ENCODE assay signal across 38 mouse cellular contexts in the genomic region with DNA sequence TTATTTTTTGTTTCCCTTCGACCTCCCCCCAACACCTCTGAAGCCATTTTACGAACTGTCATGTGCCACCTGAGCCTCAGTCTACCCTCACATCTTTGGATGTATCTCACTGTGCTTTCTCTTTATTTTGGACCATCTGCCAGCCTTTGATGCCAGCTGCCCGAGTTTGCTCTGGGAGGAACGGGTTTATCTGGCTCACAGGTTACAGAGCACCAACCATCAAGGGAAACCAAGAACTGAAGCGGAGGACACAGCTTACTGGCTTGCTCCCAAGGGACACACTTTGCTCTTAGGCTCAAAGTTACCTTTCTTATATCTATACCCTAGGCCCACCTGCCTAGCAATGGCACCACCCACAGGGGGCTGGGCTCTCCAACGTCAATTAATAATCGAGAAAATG. TPM values are rescaled to one million over a fixed set of nuclear protein-coding genes. Genes with fewer than 3 reads are reported as not detected.
"Had no signal": no experiment of that assay in that cellular context is flagged by ENCODE, and none has a peak within 500 bp of the region (broad histone marks: within the 10 kb centered on the region; RNA-seq: fewer than 3 reads in every experiment).

No protein-coding gene starts in this region.

- ATAC-seq: hindbrain, embryonic 16.5 days; intestine, postnatal 0 days; liver, postnatal 0 days had no signal

- H3K27me3 ChIP-seq: limb, embryonic 12.5 days; liver, embryonic 13.5 days; liver, embryonic 15.5 days had no signal

- DNase-seq: gastrocnemius, postnatal 14 days; gastrocnemius, postnatal 36 days; heart, adult 18-20 months; heart, postnatal 36 days; kidney, adult 18-20 months; kidney, adult 8-10 months; kidney, postnatal 10 days; kidney, postnatal 25 days; kidney, postnatal 4 days; liver; liver, embryonic 13.5 days; liver, postnatal 0 days had no signal

- H3K4me3 ChIP-seq: heart, embryonic 10.5 days; heart, embryonic 12.5 days; layer of hippocampus, adult 2 months; left cerebral cortex, adult 2 months; limb, embryonic 10.5 days; limb, embryonic 12.5 days; liver, embryonic 13.5 days; liver, embryonic 15.5 days had no signal

- H3K9me3 ChIP-seq: heart, embryonic 10.5 days; limb, embryonic 10.5 days; limb, embryonic 12.5 days; liver, embryonic 13.5 days; liver, embryonic 15.5 days had no signal

- H3K9ac ChIP-seq: heart, embryonic 12.5 days; hindbrain, embryonic 14.5 days; limb, embryonic 12.5 days; liver, embryonic 13.5 days; liver, embryonic 15.5 days; liver, postnatal 0 days had no signal

- H3K4me1 ChIP-seq: heart, embryonic 10.5 days; heart, embryonic 12.5 days; limb, embryonic 10.5 days; limb, embryonic 12.5 days; liver, embryonic 13.5 days; liver, embryonic 15.5 days had no signal

- H3K27ac ChIP-seq: heart, embryonic 10.5 days; hindbrain, embryonic 14.5 days; left cerebral cortex, adult 2 months; limb, embryonic 10.5 days; limb, embryonic 12.5 days; liver, embryonic 13.5 days; liver, embryonic 15.5 days had no signal

- H3K4me2 ChIP-seq: heart, embryonic 12.5 days; hindbrain, embryonic 14.5 days; limb, embryonic 12.5 days; liver, embryonic 11.5 days; liver, embryonic 13.5 days; liver, embryonic 15.5 days had no signal

RNA-seq across cellular contexts. Expression of a gene that starts 34.3 kb away (rescaled TPM):
- total RNA-seq: gastrocnemius, adult 18-20 months; gastrocnemius, adult 8-10 months; gastrocnemius, postnatal 14 days; gastrocnemius, postnatal 36 days; heart, adult 18-20 months; heart, adult 8-10 months; heart, postnatal 10 days; heart, postnatal 36 days; hematopoietic stem cell, adult 5-6 weeks; layer of hippocampus, adult 2 months; layer of hippocampus, postnatal 10 days; layer of hippocampus, postnatal 25 days; left cerebral cortex, adult 2 months; left cerebral cortex, postnatal 14 days had no signal
- polyA plus RNA-seq: heart, embryonic 10.5 days; heart, embryonic 12.5 days; heart, embryonic 14.5 days; heart, embryonic 16.5 days; hindbrain, embryonic 11.5 days; hindbrain, embryonic 14.5 days; hindbrain, embryonic 16.5 days; intestine, embryonic 14.5 days; intestine, postnatal 0 days; kidney, embryonic 14.5 days; kidney, embryonic 16.5 days; limb, embryonic 10.5 days; limb, embryonic 12.5 days; limb, embryonic 14.5 days; liver, embryonic 11.5 days; liver, embryonic 13.5 days; liver, embryonic 15.5 days; liver, postnatal 0 days had no signal
